Mouse (Mus musculus) kidney, postnatal 25 days (tissue): ENCODE data around the gene Gm10282.

Experiments used
- DNase-seq, 2 experiments: peaks; one replicate each; pipeline ENCODE4 v3.0.0; 2021; ENCODE audit warnings: mixed read lengths in 2 of 2

Gm10282 gene

DNA sequence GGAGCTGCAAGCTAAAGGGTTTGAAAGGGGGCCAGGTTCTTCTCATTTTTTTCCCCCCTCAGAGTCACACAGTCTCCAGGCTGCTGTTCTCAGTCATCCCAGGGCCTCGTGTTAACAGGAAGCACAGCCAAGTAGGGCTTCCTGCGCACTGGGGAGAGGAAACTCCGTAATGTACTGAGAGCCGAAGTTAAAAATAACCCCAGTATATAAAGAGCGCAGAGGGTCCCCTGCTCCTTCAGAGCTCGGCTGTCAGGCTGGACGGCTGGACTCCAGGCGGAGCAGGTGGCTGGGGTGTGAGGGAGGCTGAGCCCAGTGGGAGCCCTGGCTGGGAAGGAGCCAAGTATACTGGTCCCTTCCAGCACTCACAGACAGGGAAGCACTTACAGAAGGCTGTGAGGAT is 9.4 kb downstream of the Gm10282 start:
- DNase-seq = peak; percentile 83 to 93

DNA sequence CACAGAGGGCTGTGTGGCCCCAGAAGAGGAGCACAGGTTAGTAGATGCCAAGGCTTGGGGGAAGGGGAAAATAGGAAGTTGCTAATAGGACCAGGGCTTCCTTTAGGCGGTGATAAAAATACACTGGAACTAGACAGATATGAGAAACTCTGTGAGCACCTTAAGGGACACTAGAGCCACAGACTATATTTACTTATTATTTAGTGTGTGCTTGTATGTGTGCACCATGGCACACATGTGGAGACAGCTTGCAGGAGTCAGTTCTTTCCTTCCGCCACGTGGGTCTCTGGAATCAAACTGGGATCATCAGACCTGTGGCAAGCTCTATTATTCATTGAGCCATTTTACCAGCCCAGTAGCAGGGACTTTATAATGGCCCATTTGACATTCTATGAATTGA is 9.9 kb downstream of the Gm10282 start:
- no peak for DNase-seq

DNA sequence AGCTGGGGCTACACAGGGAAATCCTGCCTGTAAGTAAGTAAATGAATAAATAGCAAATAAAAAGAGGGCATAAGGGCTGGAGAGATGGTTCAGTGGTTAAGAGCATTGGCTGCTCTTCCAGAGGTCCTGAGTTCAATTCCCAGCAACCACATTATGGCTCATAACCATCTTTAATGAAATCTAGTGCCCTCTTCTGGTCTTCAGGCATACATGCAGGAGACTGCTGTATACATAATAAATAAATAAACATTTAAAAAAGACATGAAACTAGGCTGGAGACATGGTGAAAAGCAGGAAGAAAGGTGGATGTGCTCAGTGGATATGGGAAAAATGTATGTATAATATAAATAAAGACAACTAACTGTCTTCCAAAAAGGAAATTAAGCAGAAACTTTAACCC is 11.8 kb downstream of the Gm10282 start:
- DNase-seq = no peak

DNA sequence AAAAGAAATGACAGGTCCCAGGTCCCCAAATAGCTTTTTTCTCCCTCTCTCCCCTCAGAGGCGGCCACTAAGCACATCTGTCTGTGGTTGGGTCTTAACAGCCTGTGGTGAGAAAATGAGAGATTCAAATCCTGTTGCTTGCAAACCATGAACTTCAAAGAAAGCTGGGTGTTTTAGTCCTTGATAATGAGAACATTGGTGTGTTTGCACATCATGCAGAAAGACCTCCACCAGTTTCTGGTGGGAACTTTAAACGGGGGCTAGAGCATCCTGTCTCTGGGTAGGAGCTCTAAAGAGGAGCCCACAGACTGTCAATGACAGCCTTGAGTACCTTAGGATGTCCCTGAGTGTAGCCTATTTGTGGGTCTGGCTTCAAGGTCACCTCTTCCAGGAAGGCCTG is 14.0 kb downstream of the Gm10282 start:
- no peak for DNase-seq

DNA sequence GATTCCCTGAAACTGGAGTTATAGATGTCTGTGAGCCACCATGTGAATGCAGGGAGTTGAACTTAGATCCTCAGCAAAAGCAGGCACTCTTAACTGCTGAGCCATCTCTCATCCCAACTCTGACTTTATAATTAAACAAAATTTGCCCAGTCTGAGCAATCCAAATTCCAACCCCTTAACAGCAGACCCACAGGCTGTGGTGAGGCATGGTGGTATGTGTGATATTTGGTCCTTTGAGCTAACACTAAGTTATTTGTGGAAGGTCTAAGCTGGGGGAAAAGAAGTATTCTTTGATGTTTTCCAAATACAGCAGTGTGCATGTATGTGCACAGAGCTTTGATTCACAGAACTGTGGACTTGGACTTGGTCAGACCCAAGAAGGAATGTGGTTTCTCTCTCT is 16.0 kb downstream of the Gm10282 start:
- DNase-seq = no peak

DNA sequence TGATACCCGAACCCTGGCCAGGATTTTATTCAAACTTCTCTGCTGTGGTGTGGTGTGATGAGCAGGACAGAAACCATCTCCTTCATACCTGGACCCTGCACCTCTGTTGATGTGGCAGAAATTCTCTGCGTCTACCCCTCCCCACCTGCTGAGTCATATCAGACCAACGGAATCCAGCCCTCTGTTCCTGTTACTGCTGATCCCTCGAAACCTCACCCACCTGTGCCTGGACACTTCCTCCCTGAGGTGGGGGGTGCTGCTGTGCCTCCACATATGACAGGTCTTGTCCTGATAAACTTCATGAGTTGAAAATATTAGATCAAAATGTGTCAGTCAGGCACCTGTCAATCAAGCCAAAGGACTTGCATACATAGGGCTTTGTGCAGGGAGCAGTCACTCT is 19.8 kb downstream of the Gm10282 start:
- no peak for DNase-seq

DNA sequence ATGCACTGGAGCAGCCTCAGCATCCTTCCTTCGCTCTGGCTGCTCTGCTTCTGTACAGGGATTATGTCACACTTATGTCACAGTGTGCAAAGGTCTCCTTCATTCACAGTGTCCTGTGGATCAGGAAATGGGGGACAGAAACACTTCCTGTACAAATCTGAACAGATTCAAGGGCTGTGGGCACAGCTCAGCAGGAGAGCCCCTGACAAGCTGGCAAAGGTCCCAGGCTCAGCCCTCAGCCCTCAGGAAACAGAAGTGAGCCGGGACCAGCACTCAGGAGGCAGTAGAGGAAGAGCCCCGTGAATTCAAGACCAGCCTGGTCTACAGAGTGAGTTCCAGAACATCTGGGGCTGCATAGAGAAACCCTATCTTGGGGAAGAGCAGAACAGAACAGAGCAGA is 23.4 kb downstream of the Gm10282 start:
- peak; percentile 66 to 86 for DNase-seq

DNA sequence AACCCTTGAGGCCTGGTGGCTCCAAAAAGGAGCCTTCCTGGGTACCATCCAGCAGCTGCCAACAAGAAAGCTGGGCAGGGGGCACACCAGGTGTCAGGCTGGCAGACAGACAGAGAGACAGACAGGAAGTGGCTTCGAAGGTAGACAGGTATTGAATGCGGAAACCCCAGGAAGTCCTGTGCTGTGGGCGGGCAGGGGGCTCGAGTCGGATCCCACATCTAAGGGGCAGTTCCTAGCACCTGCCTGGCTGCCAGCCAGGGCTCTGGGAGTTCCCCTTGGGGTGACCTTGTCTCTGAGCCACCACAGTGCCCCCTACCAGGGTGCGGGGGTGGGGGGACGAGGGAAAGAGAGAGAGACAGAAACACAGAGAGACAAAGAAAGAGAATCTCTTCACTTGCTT is 25.9 kb downstream of the Gm10282 start:
- DNase-seq = no peak

DNA sequence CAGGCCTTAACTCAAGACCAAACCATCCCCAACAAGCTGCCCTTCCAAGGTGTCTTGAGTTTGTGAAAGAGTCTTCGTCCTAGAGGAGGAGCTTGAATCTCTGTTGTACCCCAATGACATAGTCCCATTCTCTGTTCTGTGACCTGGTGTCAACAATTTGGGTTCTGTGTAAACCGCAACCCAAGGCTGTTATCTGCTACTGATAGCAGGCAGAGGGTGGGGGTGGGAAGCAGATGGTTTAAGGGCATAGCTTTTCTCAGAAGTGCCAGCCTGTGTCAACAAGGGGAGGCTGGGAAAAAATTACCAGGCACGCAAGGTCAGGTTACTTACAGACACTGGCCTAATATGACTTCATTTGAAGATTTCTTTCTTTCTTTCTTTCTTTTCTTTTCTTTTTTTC is 27.8 kb downstream of the Gm10282 start:
- no peak for DNase-seq

DNA sequence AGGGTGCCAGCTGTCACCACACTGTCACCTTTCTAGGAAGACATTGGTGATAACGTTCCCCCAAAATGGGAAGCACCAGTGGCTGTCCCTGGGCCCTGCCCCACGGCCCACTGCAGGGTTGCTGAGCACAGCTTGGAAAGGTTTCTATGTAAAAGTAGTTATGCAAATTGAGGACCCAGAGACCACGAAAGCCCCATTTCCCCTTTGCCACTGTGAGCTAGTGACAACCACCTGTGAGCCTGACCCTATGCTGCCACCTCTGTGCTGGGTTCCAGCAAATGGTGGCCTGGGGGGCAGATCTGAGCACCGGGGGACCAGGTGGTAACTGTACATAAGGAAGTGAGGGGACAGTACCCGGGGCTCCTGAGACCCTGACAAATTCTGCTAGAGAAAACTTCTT is 31.3 kb downstream of the Gm10282 start:
- DNase-seq = no peak

DNA sequence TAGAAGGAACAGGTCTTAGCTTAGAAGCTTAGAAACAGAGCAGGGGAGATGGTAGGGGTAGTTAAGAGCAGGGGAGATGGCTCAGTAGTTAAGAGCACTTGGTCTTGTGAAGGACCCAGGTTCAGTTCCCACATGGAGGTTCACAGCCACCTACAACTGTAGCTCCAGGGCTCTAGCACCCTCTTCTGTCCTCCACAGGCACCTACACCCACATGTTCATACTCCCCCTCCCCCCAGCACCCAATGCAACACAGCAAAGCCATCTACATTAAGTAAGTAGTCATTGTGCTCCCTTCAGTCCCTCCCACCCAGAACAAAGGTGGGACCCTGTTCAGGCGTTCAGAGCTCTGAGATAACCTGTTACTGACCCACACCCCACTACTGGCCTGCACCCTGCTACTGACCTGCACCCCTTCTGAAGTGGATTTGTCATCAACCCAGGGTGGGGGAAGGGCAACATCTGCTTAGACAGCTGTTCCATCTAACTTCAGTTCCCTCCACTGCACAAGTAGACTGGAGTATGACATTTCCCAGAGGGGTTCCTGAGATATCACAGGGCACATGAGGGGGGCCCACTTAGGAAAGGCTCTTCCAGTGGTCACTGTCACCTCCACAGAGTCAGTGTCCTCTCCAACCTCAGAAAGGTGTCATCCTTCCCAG is 31.8 kb downstream of the Gm10282 start:
- no peak for DNase-seq

DNA sequence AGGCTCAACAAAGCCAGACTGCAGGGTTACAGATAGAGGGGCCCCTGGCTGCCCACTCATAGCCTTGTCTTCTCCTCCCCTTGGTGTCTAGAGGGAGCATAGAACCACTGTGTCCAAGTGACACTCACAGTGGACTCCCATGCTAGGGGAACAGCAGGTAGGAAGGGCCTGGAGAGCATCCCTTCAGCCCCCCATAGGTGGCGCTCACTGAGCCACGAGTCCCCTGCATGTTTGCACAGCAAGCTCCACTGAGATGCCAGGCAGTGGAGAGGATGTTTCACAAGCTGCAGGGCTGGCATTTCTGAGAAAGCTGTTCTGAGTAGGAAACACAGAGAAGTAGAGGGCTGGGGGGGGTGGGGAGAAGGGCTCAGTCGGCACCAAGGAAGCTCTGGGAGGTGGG is 32.7 kb downstream of the Gm10282 start:
- peak; percentile 75 to 79 for DNase-seq

DNA sequence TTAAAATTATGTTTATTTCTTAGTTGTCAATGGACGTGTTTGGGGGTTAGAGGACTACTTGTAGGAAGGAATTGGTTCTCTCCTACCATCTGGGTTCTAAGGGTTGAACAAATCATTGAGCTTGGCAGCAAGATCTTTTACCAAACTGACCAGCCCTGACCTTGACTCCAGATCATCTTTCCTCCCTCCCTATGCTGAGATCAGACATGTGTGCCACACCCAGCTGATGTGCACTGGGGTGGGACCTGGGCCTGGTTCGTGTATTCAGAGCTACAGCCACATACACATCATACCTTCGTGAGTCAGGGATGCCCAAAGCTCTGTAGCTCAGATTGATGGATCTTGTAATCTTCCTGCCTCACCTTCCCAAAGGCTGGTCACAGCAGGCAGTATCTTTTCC is 33.4 kb downstream of the Gm10282 start:
- DNase-seq = no peak

DNA sequence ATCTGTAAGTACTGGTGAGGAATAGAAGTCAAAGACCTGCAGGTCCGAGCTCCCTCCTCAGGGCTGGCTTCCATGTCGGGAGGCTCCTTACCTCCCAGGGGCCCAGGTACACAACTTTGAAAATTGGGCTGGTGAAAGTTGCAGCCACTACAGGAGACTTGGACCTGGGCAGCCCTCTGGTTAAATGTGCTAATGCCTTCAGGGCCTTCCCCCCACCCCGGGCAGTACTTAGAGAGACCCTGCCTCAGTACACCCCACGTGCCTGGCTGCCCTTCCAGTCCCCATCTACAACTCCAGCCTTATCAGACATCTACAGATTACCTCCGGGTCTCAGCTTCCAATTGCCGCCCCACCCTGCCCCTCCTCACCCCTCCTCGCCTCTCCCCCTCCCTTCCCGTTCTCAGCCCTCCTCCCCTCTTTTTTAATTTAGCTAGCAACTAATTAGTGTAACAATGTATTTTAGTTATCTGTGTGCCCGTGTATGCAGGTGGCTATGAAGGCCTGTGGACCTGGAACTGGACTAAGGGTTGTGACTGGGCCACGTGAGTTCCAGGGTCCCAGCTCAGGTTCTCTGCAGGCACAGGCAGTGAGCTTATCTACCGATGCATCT is 33.9 kb downstream of the Gm10282 start:
- DNase-seq = no peak

DNA sequence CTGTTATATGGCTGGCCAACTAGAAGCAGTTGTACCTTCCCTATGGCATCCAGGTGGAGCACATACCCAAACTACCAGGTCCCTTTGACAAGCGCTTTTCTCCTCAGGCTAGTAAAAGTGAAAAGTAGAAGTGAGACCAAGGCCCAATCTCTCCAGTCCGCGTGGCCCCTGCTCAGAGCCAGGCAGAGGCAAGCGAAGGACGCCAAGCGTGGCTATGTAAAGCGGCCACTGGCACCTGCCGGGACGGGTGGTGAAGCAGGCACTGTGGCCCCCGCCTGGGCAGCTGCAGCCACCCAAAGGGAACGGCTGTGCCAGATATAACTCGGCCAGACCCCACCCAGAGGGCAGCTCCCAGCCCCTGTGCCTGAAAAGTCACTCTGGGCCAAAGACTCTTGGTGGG is 34.5 kb downstream of the Gm10282 start:
- no peak for DNase-seq

DNA sequence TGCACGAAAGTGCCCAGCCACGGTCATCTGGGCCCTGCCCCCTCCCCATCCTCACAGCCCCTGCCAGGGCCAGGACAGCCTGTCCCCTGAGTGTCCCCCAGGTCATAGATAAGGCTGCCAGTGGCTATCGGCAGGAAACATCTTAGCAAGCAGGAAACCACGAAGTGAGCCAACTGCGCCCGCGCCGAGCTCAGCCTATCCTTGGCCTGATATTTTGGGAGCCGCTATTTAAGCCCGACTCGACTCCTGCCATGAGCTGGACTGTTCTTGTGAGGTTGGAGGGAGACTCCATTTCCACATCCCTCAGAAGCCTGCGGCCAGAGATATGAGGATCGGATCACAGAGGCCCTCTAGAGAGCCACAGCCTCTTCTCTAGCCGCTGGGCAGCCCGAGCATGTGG is 36.7 kb downstream of the Gm10282 start:
- DNase-seq = peak; percentile 85 to 92

DNA sequence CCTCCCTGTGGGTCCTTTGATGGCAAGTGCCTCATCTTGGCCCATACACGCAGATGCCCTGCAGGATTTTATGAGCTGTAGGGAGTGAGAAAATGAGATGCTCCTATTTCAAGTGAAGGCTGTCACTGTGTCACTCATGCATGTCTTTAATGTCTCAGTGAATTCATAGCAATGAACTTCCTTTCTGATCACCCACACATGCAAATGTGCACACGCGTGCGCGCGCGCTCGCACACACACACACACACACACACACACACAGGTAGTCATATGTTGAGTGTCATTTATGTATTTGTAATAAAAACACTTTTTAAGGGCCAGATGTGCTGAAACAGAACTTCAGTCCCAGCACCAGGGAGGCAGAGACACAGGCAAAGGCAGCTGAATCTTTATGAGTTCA is 38.0 kb downstream of the Gm10282 start:
- DNase-seq = no peak

DNA sequence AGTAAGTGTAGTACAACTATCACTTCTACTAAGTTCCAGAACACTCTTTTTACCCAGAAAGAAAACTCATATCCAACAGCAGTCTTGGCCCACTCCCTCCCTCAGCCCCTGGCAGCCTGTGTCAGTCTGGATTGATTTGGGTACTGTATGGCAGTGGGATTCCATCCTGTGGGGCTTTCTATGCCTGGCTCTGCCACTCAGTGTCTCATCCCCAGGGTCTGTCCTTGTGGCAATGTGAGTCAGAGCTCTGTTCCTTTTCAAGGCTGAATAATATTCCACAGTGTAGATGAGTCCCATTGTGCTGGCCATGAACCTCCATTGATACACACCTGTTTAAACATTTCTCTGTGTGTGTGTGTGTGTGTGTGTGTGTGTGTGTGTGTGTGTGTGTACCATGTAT is 38.4 kb downstream of the Gm10282 start:
- no peak for DNase-seq

DNA sequence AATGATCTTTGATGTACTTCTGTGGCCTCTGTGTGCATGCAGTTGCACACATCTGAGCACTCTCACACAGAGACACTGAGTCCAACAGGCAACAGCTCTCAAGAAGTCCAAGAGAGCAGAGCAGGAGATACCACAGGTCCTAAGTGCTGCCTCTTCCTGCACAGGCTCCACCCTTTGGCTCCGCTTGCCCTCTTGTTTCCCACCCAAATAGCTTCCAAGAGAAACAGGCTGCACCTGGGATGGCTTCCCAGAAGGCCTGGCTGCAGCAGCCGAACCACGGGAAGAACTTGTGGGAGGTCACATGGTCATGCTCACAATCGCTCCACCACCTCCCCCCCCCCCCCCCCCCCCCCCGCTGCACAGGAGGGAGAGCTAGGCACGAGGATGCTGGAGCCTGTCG is 39.7 kb downstream of the Gm10282 start:
- DNase-seq = peak; percentile 68 to 89

DNA sequence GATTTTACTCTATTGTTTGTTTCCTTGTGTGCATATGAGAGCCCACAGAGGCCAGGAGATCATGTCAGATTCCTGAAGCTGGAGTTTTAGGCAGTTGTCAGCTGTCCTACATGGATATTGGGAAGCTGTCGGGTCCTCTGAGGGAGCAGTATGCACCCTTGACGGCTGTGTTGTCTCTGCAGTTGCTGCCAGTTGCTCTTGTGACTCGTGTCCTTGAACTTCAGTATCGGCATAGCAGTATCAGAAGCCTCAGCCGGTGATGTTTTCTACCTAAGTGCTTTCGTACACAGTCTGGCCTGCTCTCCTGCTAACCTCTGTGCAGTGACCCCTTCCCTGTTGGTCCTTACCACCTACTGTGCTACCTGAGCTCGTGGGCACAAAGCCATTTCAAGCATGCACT is 41.6 kb downstream of the Gm10282 start:
- DNase-seq = no peak

DNA sequence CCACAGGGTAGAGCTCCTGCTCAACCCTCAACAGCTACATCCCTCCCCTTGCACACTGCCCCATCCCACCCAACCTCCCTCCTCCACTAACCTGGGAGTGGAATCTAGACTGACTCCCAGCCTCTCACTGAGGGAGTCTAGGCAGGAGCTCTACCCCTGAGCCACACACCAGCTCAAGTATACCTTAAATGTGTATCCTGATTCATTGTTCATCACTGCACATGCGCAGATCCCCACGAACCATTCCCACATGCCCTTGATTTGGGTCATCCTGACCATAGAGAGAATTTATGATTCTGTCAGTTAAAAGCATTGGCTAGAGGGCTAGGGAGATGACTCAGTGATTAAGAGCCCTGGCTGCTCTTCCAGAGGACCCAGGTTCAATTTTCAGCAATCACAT is 42.3 kb downstream of the Gm10282 start:
- DNase-seq = no peak

DNA sequence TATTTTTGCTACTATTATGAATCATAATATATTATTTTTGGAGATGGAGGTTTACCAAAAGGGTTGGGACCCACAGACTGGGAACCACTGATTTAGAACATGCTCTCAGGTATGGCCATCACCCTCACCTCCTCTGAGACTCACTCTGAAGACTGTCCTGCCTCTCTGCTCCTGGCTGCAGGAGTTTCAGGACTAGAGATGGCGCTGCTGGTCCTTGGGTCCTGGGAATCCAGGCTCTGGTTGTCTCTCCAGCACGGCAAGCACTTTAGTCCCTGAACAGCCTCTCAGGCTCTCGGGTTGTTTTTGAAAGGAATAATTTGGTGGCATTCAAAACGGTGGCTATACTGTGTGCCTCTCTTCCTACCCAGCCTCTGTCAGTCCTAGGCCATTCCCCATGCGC is 43.2 kb downstream of the Gm10282 start:
- DNase-seq = peak; percentile 52 to 58

DNA sequence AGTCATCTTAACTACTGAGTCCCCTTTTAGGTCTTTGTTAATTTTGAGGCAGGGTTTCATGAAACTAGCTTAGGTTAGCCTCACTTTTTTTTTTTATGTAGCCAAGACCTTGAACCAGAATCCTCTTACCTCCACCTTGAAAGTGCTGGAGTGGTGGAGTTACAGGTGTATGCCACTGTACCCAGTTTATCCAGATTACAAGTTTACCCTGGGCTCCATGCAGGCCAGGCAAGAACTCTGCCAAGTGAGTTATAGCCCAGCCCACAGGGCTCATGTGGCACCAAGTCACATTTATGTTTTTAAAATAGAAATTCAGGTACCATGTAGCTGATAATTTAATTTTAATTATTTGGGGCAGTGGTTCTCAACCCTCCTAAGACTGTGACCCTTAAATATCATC is 43.6 kb downstream of the Gm10282 start:
- DNase-seq = no peak

DNA sequence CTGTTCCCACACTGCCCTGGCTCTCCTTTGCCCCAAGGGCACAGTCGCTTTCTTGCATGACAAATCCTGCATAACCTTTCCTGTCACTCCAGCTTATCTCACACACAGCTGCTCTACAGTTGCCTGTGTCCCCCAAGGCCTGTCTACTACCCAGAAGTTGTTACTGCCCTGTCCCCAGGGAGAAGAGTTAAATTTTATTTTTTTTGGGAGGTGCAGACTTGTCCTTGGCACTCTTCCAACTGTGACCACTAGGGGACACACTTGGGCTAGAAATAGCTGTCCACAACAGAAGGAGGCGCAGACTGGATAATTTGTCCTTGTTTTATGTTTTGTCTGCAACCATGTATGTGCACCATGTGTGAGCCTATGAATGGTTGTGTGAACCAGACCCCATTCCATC is 44.0 kb downstream of the Gm10282 start:
- peak; percentile 50 to 63 for DNase-seq

DNA sequence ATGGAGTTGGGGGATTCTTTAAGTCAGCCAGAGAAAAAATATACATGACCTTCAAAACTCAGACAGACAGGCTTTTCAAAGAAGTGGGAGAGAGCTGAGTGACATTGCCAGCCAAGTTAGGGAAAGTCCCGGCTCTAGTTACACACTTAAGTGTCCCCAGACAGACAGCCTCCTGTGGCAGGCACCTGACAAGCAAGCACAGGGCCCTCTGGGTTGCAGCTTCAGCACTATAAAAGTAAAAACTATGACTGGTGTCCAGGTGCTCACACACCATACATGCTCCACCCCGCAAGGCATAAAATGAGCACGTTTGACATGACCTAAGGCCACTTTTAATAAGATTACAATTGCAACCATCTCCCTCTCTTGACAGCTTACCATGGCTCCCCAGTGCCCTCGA is 44.5 kb downstream of the Gm10282 start:
- no peak for DNase-seq
